Mouse (Mus musculus): Measurements from ENCODE around the gene Vmn1r37. TPM values are rescaled to one million over a fixed set of nuclear protein-coding genes. Genes with fewer than 3 reads are reported as not detected.
"Not testable (repeated sequence)": the region's sequence is repeated elsewhere in the genome, so short reads cannot be mapped to it uniquely, and the experiment has no call there.

Gene Vmn1r37
- not detected in 2 replicates for polyA plus RNA-seq (2015; fragmentation: Nextera tagmentation; extraction: Ambion mirVana)

DNA sequence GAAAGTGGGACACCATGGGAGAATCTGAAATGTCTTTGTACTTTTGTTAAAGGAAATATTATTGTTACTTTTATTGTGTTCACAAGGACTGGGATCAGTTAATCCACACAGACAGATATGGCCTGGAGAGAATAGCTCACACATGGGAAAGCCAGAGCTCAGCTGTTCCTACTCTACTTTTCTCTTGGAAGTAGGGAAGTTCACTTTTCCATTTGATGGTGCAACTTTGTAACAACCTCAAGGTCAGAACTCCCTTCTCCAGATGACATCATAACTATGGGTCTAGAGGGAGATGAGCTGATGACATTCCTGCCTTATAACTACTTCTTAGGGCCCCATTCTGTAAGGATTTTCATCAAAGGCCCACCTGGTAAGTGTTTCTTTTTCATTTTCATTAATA lies at the start of gene Vmn1r37:
Gene Vmn1r37 (plus strand): TSS at position 301 of the 400 bp plus-strand sequence.
- ATAC-seq (ENCODE audit: insufficient read depth); H3K4me2 ChIP-seq; H3K9ac ChIP-seq; H3K4me1 ChIP-seq (replicated peaks); H3K27me3 ChIP-seq; H3K9me3 ChIP-seq (replicated peaks); H3K36me3 ChIP-seq (replicated peaks); H3K4me3 ChIP-seq (replicated peaks); H3K27ac ChIP-seq (replicated peaks): not testable (repeated sequence)

DNA sequence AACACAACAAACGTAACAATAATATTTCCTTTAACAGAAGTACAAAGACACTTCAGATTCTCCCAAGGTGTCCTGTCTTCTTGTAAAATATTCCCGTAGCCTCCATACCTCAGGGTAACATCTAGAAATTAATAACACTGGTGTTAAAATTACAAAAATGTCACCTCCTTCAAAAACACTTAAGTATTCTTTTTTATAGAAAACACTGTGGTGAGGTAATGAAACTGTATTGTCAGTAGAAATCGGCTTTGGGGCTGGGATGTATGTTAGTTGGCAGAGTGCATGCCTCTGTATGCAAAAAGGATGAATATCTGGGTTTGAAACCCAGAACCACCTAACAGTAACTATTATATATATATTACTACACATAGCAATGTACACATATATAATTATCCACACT lies 43.4 kb upstream of the Vmn1r37 start, which contains the start of gene Vmn1r35:
Gene Vmn1r35 (minus strand): TSS at position 101 of the 400 bp plus-strand sequence.
- H3K4me2 ChIP-seq, result no peak within 1 kb of the TSS
- no peak within 1 kb of the TSS for H3K4me3 ChIP-seq (replicated peaks)
- no peaks in the 10 kb centered on the region for H3K9me3 ChIP-seq (replicated peaks)
- no peak within 1 kb of the TSS for H3K9ac ChIP-seq
- H3K27me3 ChIP-seq, result no peaks in the 10 kb centered on the region
- no peak for ATAC-seq (ENCODE audit: insufficient read depth)
- 58% methylated on average over 3 of the region's 3 CpGs for WGBS (ENCODE audit: insufficient replicate concordance)
- no peak within 1 kb of the TSS for H3K27ac ChIP-seq (replicated peaks)
- no peaks in the 10 kb centered on the region for H3K36me3 ChIP-seq (replicated peaks)
- H3K4me1 ChIP-seq (replicated peaks), result no peaks in the 10 kb centered on the region

DNA sequence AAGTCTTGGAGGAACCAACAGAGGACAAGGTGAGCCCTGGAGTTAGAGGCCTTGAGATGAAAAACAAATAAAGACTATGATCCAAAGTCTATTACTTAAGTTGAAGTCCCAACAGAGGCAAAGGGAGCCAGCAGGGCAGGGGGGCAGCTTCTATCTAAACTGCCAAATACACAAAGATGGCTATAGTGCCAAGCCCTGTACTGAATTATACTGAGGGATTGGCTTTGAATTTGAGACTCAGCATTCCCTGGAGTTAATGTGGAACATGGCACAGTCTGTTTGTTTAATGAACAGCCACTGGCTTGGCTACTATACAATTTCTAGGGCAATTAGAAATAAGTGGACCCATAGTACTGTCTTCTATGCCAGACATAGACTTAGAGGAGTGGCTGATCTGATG lies 20.3 kb upstream of the Vmn1r37 start:
- no peak overlapping the region for H3K27ac ChIP-seq (replicated peaks)
- no peaks in the 10 kb centered on the region for H3K36me3 ChIP-seq (replicated peaks)
- H3K4me2 ChIP-seq, result no peak overlapping the region
- no peaks in the 10 kb centered on the region for H3K9me3 ChIP-seq (replicated peaks)
- H3K4me3 ChIP-seq (replicated peaks), result no peak overlapping the region
- no peaks in the 10 kb centered on the region for H3K4me1 ChIP-seq (replicated peaks)
- ATAC-seq (ENCODE audit: insufficient read depth), result no peak
- no peaks in the 10 kb centered on the region for H3K27me3 ChIP-seq
- no peak overlapping the region for H3K9ac ChIP-seq

DNA sequence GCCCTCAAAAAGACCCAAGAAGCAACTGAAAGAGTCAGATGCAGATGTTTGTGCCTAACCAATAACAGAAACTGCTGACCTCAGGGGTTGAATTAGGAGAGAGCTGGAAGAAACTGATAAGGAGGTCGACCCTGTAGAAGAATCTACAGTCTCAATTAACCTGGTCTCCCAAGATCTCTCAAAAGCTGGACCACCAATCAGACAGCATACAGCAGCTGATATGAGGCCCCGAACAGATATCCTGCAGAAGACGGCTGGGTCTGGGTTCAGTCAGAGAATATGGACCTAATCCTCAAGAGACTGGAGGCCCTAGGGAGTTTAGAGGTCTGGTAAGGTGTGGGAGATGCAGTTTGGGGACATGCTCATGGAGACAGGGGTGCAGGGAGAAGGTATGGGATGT lies 15.3 kb upstream of the Vmn1r37 start:
- no peaks in the 10 kb centered on the region for H3K9me3 ChIP-seq (replicated peaks)
- no peak overlapping the region for H3K27ac ChIP-seq (replicated peaks)
- peak; percentile 62 for ATAC-seq (ENCODE audit: insufficient read depth)
- no peak overlapping the region for H3K9ac ChIP-seq
- H3K4me3 ChIP-seq (replicated peaks), result no peak overlapping the region
- no peaks in the 10 kb centered on the region for H3K36me3 ChIP-seq (replicated peaks)
- no peaks in the 10 kb centered on the region for H3K4me1 ChIP-seq (replicated peaks)
- WGBS (ENCODE audit: insufficient replicate concordance), result 9% methylated on average over 3 of the region's 3 CpGs
- no peaks in the 10 kb centered on the region for H3K27me3 ChIP-seq
- H3K4me2 ChIP-seq, result no peak overlapping the region

DNA sequence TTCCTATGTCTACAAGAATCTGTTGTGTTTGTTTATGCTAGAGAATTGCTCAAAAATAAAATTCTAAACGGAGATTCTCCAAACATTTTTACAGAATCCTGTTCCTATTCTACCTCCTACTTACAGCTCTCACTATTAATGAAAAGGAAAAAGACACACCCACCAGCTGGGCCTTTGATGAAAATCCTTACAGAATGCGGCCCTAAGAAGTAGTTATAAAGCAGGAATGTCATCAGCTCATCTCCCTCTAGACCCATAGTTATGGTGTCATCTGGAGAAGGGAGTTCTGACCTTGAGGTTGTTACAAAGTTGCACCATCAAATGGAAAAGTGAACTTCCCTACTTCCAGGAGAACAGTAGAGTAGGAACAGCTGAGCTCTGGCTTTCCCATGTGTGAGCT lies 10.1 kb upstream of the Vmn1r37 start, which contains the start of gene Vmn1r36:
Gene Vmn1r36 (minus strand): TSS at position 101 of the 400 bp plus-strand sequence.
- not testable (repeated sequence) for H3K27ac ChIP-seq (replicated peaks); H3K9ac ChIP-seq; H3K4me2 ChIP-seq; H3K4me3 ChIP-seq (replicated peaks); H3K27me3 ChIP-seq; H3K36me3 ChIP-seq (replicated peaks); H3K4me1 ChIP-seq (replicated peaks); ATAC-seq (ENCODE audit: insufficient read depth); H3K9me3 ChIP-seq (replicated peaks)
- WGBS (ENCODE audit: insufficient replicate concordance), result 32% methylated on average over 2 of the region's 2 CpGs

DNA sequence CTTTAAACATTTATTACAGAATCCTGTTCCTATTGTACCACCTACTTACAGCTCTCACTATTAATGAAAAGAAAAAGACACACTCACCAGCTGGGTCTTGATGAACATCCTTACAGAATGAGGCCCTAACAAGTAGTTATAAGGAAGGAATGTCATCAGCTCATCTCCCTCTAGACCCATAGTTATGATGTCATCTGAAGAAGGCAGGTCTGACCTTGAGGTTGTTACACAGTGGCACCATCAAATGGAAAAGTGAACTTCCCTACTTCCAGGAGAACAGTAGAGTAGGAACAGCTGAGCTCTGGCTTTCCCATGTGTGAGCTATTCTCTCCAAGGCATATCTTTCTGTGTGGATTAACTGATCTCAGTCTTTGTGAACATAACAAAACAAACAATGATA lies 53.3 kb downstream of the Vmn1r37 start, which contains the start of gene Vmn1r38:
Gene Vmn1r38 (minus strand): TSS at position 101 of the 400 bp plus-strand sequence.
- H3K4me3 ChIP-seq (replicated peaks); H3K27ac ChIP-seq (replicated peaks); H3K4me2 ChIP-seq; H3K9ac ChIP-seq; H3K27me3 ChIP-seq; H3K36me3 ChIP-seq (replicated peaks); H3K9me3 ChIP-seq (replicated peaks); ATAC-seq (ENCODE audit: insufficient read depth); H3K4me1 ChIP-seq (replicated peaks): not testable (repeated sequence)

Other genes starting within 250 kb of the Vmn1r37 start
- gene Mad2l1, start 194.0 kb upstream of the Vmn1r37 start, polyA plus RNA-seq (2015; fragmentation: Nextera tagmentation; extraction: Ambion mirVana), result 62.1 and 68.9 TPM in 2 replicates
- gene Vmn1r32, start 169.3 kb upstream of the Vmn1r37 start, polyA plus RNA-seq (2015; fragmentation: Nextera tagmentation; extraction: Ambion mirVana), result 0.03 and 0.06 TPM in 2 replicates
- gene Vmn1r33, start 111.1 kb upstream of the Vmn1r37 start, polyA plus RNA-seq (2015; fragmentation: Nextera tagmentation; extraction: Ambion mirVana), result not detected in 2 replicates
- gene Vmn1r34, start 85.5 kb upstream of the Vmn1r37 start, polyA plus RNA-seq (2015; fragmentation: Nextera tagmentation; extraction: Ambion mirVana), result not detected in 2 replicates
- not detected in 2 replicates for gene Vmn1r35, start 43.5 kb upstream of the Vmn1r37 start, polyA plus RNA-seq (2015; fragmentation: Nextera tagmentation; extraction: Ambion mirVana)
- gene Vmn1r36, start 10.2 kb upstream of the Vmn1r37 start, polyA plus RNA-seq (2015; fragmentation: Nextera tagmentation; extraction: Ambion mirVana), result not detected in 2 replicates
- not detected in 2 replicates for gene Vmn1r38, start 53.2 kb downstream of the Vmn1r37 start, polyA plus RNA-seq (2015; fragmentation: Nextera tagmentation; extraction: Ambion mirVana)
- not detected in 2 replicates for gene Vmn1r39, start 81.2 kb downstream of the Vmn1r37 start, polyA plus RNA-seq (2015; fragmentation: Nextera tagmentation; extraction: Ambion mirVana)
- 27.8 and 31.2 TPM in 2 replicates for gene Gng12, start 167.0 kb downstream of the Vmn1r37 start, polyA plus RNA-seq (2015; fragmentation: Nextera tagmentation; extraction: Ambion mirVana)